Mouse (Mus musculus): ENCODE measurements around the gene Srsf6.

- TF ChIP-seq GATA1 (IDR thresholded peaks at IDR 0.05; ENCODE audit: low read length) (no peak), TAL1 (IDR thresholded peaks at IDR 0.05; ENCODE audit: low read length) (no peak)
Measured at GRCm38 (mm10) chr2:162975157-162975775, 43.9 kb downstream of the Srsf6 start.

Data from erythroblast, embryonic 14.5 days (primary cell).